Comparison of ENCODE assay signal across 8 mouse cellular contexts in genomic region chr11:5057856-5058641, GRCm38 (mm10). TPM values are rescaled to one million over a fixed set of nuclear protein-coding genes. Genes with fewer than 3 reads are reported as not detected.
DNase-seq lines count a peak whose midpoint lies in the region; ATAC-seq and TF ChIP-seq lines count a peak whose summit lies in the region.

TSS of gene Rasl10a (plus strand) at chr11:5058128.

- TF ChIP-seq CTCF in lung, embryonic 14.5 days (IDR thresholded peaks at IDR 0.05; ENCODE audit: low read depth): no peak

- 2% methylated on average over 77 of the region's 77 CpGs for WGBS in lung, embryonic 14.5 days

- no peak for ATAC-seq in lung, embryonic 14.5 days (ENCODE audit: insufficient read depth)
- ATAC-seq in megakaryocyte-erythroid progenitor cell, adult 5-6 weeks (replicated peaks; ENCODE audit: low FRiP score, low TSS enrichment, poor library complexity, severe bottlenecking): no peak

- H3K4me2 ChIP-seq in lung, embryonic 14.5 days: peak within 1 kb of the TSS; percentile 85

- H3K27me3 ChIP-seq in lung, embryonic 14.5 days (ENCODE audit: insufficient read depth, low read length): peaks cover 80% of the 10 kb centered on the region

- peak within 1 kb of the TSS; percentile 47 for H3K9ac ChIP-seq in lung, embryonic 14.5 days

- peaks cover 11% of the 10 kb centered on the region; the same call in 1 of the 2 replicates for H3K4me1 ChIP-seq in lung, embryonic 14.5 days (ENCODE audit: insufficient read depth)

- DNase-seq in gastrocnemius, postnatal 10 days: peak; percentile 46
- DNase-seq in gastrocnemius, adult 8-10 months (ENCODE audit: low spot score in 2 of 2): no peak
- peak; percentile 41 for DNase-seq in embryo, embryonic 9.5 days (ENCODE audit: extremely low spot score)
- peak; percentile 45 to 51 for DNase-seq in heart, postnatal 14 days
- peak; percentile 55 to 61 for DNase-seq in layer of hippocampus, adult 18-20 months (ENCODE audit: low spot score in 2 of 2)
- DNase-seq in lung, embryonic 14.5 days: no peak
- peak; percentile 53 to 57 for DNase-seq in right cerebral cortex, adult 2 months (ENCODE audit: low spot score in 2 of 2)

- 0 out of 2 replicates have a peak, but pooled peaks cover 8% of the 10 kb centered on the region for H3K36me3 ChIP-seq in lung, embryonic 14.5 days (ENCODE audit: insufficient read depth)

- intact Hi-C loops in heart, postnatal 14 days (cut with DNase I): no loop called here

- H3K4me3 ChIP-seq in lung, embryonic 14.5 days (ENCODE audit: low read depth, low read length): peak within 1 kb of the TSS; percentile 46

- no peaks in the 10 kb centered on the region for H3K9me3 ChIP-seq in lung, embryonic 14.5 days (ENCODE audit: low read depth, low read length)

- no peak within 1 kb of the TSS for H3K27ac ChIP-seq in lung, embryonic 14.5 days (ENCODE audit: low read depth)

RNA-seq across cellular contexts. Expression of gene Rasl10a, which starts in this region (rescaled TPM):
- under 1 TPM; 0.42 to 0.56 TPM for total RNA-seq in gastrocnemius, postnatal 10 days (2021)
- total RNA-seq in gastrocnemius, adult 8-10 months (2022): not detected
- 1 to 10 TPM; 3.7 to 4.4 TPM for total RNA-seq in heart, postnatal 14 days (2021)
- 100 to 1,000 TPM in 1 of 2 experiments, 10 to 100 TPM in 1; 88.1 to 109 TPM for total RNA-seq in layer of hippocampus, adult 18-20 months (2021)
- 0.75 and 0.78 TPM in 2 replicates for polyA plus RNA-seq in lung, embryonic 14.5 days (2014; fragmentation: Nextera tagmentation; extraction: Ambion mirVana)
- not detected in 2 replicates for total RNA-seq in megakaryocyte-erythroid progenitor cell, adult 5-6 weeks (2014; fragmentation: Nextera tagmentation)
- total RNA-seq in megakaryocyte-erythroid progenitor cell, adult 5-6 weeks (2017): not detected in 2 replicates

Comparison
In these comparisons a context has a peak if more than half of its experiments do, and no peak if none do; other contexts are left out.
1. RNA of gene Rasl10a (total RNA-seq): 88.1 to 109 TPM in layer of hippocampus, adult 18-20 months; 3.7 to 4.4 TPM in heart, postnatal 14 days, 0.42 to 0.56 TPM in gastrocnemius, postnatal 10 days, not detected in gastrocnemius, adult 8-10 months and not detected in megakaryocyte-erythroid progenitor cell, adult 5-6 weeks; every median in the first group is over 10 times any median in the second.
2. Peak in DNase-seq in gastrocnemius, postnatal 10 days; RNA of the gene not detected or under 1 TPM.
3. DNase-seq: peak in embryo, embryonic 9.5 days (single experiment), heart, postnatal 14 days (2 of 2), layer of hippocampus, adult 18-20 months (2 of 2) and right cerebral cortex, adult 2 months (2 of 2); none in gastrocnemius, adult 8-10 months (0 of 2) and lung, embryonic 14.5 days (single experiment).